Mouse (Mus musculus) lung, postnatal 0 days (tissue): ENCODE results near the gene Ppfia1. TPM values are rescaled to one million over a fixed set of nuclear protein-coding genes. Genes with fewer than 3 reads are reported as not detected.
A peak's percentile ranks its signal among the peaks of the same experiment; 100 is the strongest.

ENCODE experiments used
- ATAC-seq: fragments of 200-750 bp; cut with Nextera tagmentation; 2 replicates; pipeline ENCODE4 v1.8.0; 2017; ENCODE audit warnings: moderate library complexity
- DNase-seq: peaks from one replicate; pipeline ENCODE4 v3.0.0-alpha.2; 2016; ENCODE audit warnings: low spot score
- H3K27ac ChIP-seq: fragments of 300-500 bp; sonication (generic); 2 replicates; pipeline ENCODE4 v1.5.1; 2014; ENCODE audit warnings: antibody characterized with exemption, mild to moderate bottlenecking, low read length, mixed read lengths
- H3K27me3 ChIP-seq: fragments of 300-500 bp; sonication (generic); replicated peaks from 2 replicates; pipeline ENCODE4 v1.6.1; 2014; ENCODE audit warnings: low read length, mixed read lengths; ENCODE audit not compliant: insufficient read depth
- H3K36me3 ChIP-seq: fragments of 300-500 bp; sonication (generic); 2 replicates; pipeline ENCODE4 v1.6.1; 2014; ENCODE audit warnings: low read length, mixed read lengths; ENCODE audit not compliant: insufficient read depth
- H3K4me1 ChIP-seq: fragments of 300-500 bp; sonication (generic); 2 replicates; pipeline ENCODE4 v1.6.1; 2014; ENCODE audit warnings: antibody characterized with exemption, low read depth, low read length, mixed read lengths; ENCODE audit not compliant: insufficient read depth
- H3K4me2 ChIP-seq: fragments of 300-500 bp; sonication (generic); replicated peaks from 2 replicates; pipeline ENCODE4 v1.6.1; 2014; ENCODE audit warnings: low read depth, mild to moderate bottlenecking, low read length, moderate library complexity, mixed read lengths
- H3K4me3 ChIP-seq: fragments of 300-500 bp; sonication (generic); 2 replicates; pipeline ENCODE4 v1.5.1; 2014; ENCODE audit warnings: low read depth, low read length
- H3K9ac ChIP-seq: fragments of 300-500 bp; sonication (generic); replicated peaks from 2 replicates; pipeline ENCODE4 v1.6.1; 2014; ENCODE audit warnings: low read depth, mild to moderate bottlenecking
- H3K9me3 ChIP-seq: fragments of 300-500 bp; sonication (generic); 2 replicates; pipeline ENCODE4 v1.6.1; 2016; ENCODE audit warnings: low read length, mixed read lengths
- CTCF ChIP-seq: IDR thresholded peaks from 2 replicates; pipeline ENCODE4 v1.5.1; 2016; ENCODE audit warnings: antibody characterized with exemption, mild to moderate bottlenecking
- EP300 ChIP-seq: IDR thresholded peaks from 2 replicates; pipeline ENCODE4 v1.6.1; 2016; ENCODE audit warnings: antibody characterized with exemption, mild to moderate bottlenecking, control low read depth
- WGBS: fragments of 180-500 bp; shearing (Covaris S2); extraction: QIAGEN DNeasy Blood & Tissue Kit; methylation state at CpG from one replicate; pipeline ENCODE4 v1.1.7; 2014; 5-methylcytosine and 5-hydroxymethylcytosine counted together
- polyA plus RNA-seq: library from polyadenylated mRNA; unstranded; fragments of >200 nt; fragmentation: Nextera tagmentation; extraction: Ambion mirVana; gene quantifications from 2 replicates; pipeline ENCODE4 v1.2.1, GENCODE M21; 2015

Gene Ppfia1
- 19.7 and 22.0 TPM in 2 replicates for polyA plus RNA-seq

- peak within 1 kb of the TSS; percentile 79 for H3K27ac ChIP-seq
- peak within 1 kb of the TSS; percentile 85 for H3K4me2 ChIP-seq
- peak within 1 kb of the TSS; percentile 96 for H3K4me3 ChIP-seq
- DNase-seq (peak; percentile 96), ATAC-seq (peak; percentile 96)
- peak within 1 kb of the TSS; percentile 95 for H3K9ac ChIP-seq
- no peaks in the 10 kb centered on the region for H3K27me3 ChIP-seq
- WGBS = under 1% methylated on average over 89 of the region's 97 CpGs
- no peak for TF ChIP-seq EP300
- TF ChIP-seq CTCF = no peak
- H3K9me3 ChIP-seq = no peaks in the 10 kb centered on the region
- no peaks in the 10 kb centered on the region; the same call in 1 of the 2 replicates for H3K36me3 ChIP-seq
- H3K4me1 ChIP-seq = peaks cover 12% of the 10 kb centered on the region
Measured at GRCm38 (mm10) chr7:144553237-144554122, at the start of gene Ppfia1. Gene Ppfia1, minus strand, starts transcription at chr7:144553729.

GRCm38 (mm10) chr7:144600333-144600900 lies 46.9 kb upstream of the Ppfia1 start:
- no peak for ATAC-seq
- 65% methylated on average over 6 of the region's 6 CpGs for WGBS
- Histone ChIP-seq H3K27ac (no peak overlapping the region), H3K36me3 (0 out of 2 replicates have a peak, but pooled peaks cover 7% of the 10 kb centered on the region), H3K9me3 (no peaks in the 10 kb centered on the region), H3K9ac (no peak overlapping the region), H3K4me2 (no peak overlapping the region), H3K4me1 (no peaks in the 10 kb centered on the region), H3K27me3 (no peaks in the 10 kb centered on the region), H3K4me3 (no peak overlapping the region)
- no peak for DNase-seq
- no peak for TF ChIP-seq EP300

DNA sequence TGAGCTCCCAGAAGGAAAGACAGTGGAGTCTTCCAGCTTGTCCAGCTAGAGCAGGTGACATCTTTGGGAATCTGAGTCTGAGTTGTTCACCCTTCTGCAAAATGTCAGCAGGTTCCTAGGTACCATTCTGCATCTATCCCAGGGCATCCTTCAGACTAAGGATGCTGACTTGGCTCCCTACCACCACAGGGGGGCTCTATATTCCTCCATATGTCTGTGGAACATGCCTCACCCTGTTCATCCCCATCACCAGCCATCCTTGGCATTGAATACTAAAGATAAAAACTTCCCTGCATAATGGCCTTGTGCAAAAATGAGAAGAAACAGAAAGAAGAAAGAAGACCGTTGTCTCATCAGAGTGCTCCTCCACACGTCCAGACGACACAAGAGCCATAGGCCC lies 36.0 kb upstream of the Ppfia1 start:
- Histone ChIP-seq H3K4me2 (no peak overlapping the region), H3K4me3 (no peak overlapping the region), H3K9me3 (no peaks in the 10 kb centered on the region), H3K36me3 (no peaks in the 10 kb centered on the region), H3K27me3 (no peaks in the 10 kb centered on the region), H3K4me1 (no peaks in the 10 kb centered on the region), H3K9ac (no peak overlapping the region), H3K27ac (no peak overlapping the region)
- ATAC-seq (no peak), DNase-seq (no peak)
- peak; percentile 48 for TF ChIP-seq CTCF
- no peak for TF ChIP-seq EP300
- whole genome bisulfite sequencing = 66% methylated on average over 3 of the region's 3 CpGs

- H3K27ac ChIP-seq = no peak overlapping the region
- no peak overlapping the region for H3K9ac ChIP-seq
- H3K4me3 ChIP-seq = no peak overlapping the region
- TF ChIP-seq CTCF = peak; percentile 70
- no peak for TF ChIP-seq EP300
- no peak overlapping the region for H3K4me2 ChIP-seq
- H3K9me3 ChIP-seq = no peaks in the 10 kb centered on the region
- ATAC-seq (no peak), DNase-seq (peak; percentile 56)
- H3K27me3 ChIP-seq = no peaks in the 10 kb centered on the region
- H3K4me1 ChIP-seq = no peaks in the 10 kb centered on the region
- 33% methylated on average over 2 of the region's 2 CpGs for WGBS
- no peaks in the 10 kb centered on the region for H3K36me3 ChIP-seq
Measured at GRCm38 (mm10) chr7:144587291-144587690, 33.8 kb upstream of the Ppfia1 start.

DNA sequence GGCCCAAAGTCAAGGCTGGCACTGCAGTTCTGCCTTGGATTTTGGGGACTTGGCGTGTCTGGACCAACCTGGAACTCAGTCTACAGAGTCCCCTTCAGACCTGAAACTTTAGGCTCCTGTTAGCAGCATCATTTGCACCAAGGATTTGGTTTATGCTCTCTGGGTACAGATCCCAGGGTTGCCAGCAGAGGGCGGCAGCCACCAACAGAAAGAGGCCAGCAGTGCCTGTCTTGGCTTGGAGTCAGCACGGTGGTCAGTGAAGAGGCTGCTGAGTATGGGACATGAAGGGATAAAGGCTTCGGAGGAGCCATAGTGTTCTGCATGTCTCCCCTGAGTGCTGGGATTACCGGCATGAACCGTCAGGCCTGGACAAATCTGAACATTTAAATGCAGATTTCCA lies 32.1 kb upstream of the Ppfia1 start:
- Histone ChIP-seq H3K4me3 (no peak overlapping the region), H3K9me3 (no peaks in the 10 kb centered on the region), H3K36me3 (no peaks in the 10 kb centered on the region), H3K4me2 (no peak overlapping the region), H3K27me3 (no peaks in the 10 kb centered on the region), H3K4me1 (peaks cover 6% of the 10 kb centered on the region; the same call in 1 of the 2 replicates), H3K27ac (no peak overlapping the region), H3K9ac (no peak overlapping the region)
- 3% methylated on average over 6 of the region's 6 CpGs for WGBS
- peak; percentile 75 for DNase-seq
- ATAC-seq = no peak
- peak; percentile 98 for TF ChIP-seq CTCF
- no peak for TF ChIP-seq EP300

DNA sequence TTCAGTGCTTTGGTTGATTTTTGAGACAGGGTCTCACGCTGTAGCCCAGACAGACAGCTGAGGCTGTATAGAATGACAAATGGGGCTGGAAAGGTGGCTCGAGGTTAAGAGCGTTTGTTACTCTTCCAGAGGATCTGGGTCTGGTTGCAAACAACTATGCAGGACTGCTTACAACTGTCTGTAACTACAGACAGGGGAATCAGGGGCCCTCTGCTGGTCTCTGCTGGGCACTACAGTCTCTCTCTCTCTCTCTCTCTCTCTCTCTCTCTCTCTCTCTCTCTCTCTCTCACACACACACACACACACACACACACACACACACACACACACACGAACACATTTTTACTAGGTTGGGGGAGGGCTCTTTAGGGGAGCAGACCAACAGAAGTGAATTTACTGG lies 30.1 kb upstream of the Ppfia1 start:
- DNase-seq (peak; percentile 72), ATAC-seq (no peak)
- H3K9me3 ChIP-seq = no peaks in the 10 kb centered on the region
- H3K27me3 ChIP-seq = no peaks in the 10 kb centered on the region
- 0 out of 2 replicates have a peak, but pooled peaks cover 4% of the 10 kb centered on the region for H3K36me3 ChIP-seq
- TF ChIP-seq EP300 = no peak
- TF ChIP-seq CTCF = peak; percentile 75
- H3K4me2 ChIP-seq = no peak overlapping the region
- 0% methylated on average over 4 of the region's 4 CpGs for WGBS
- H3K9ac ChIP-seq = no peak overlapping the region
- H3K27ac ChIP-seq = no peak overlapping the region
- H3K4me3 ChIP-seq = no peak overlapping the region
- H3K4me1 ChIP-seq = peaks cover 6% of the 10 kb centered on the region; the same call in 1 of the 2 replicates
